Mouse (Mus musculus): Measurements from ENCODE around the gene Gm44805. TPM values are rescaled to one million over a fixed set of nuclear protein-coding genes. Genes with fewer than 3 reads are reported as not detected.

Gm44805 gene
- polyA plus RNA-seq, 1 experiment from 2014 or later: not detected

GRCm38 (mm10) chr7:19717346-19717745 lies 36.1 kb upstream of the Gm44805 start:
- Histone ChIP-seq H3K4me2 (replicated peaks; ENCODE audit: low read depth, low read length) (no peak overlapping the region), H3K36me3 (ENCODE audit: insufficient read depth, low read length) (0 out of 2 replicates have a peak, but pooled peaks cover 8% of the 10 kb centered on the region), H3K4me3 (ENCODE audit: low read depth, low read length) (no peak overlapping the region), H3K9me3 (ENCODE audit: low read length) (no peaks in the 10 kb centered on the region), H3K27ac (ENCODE audit: low read length) (no peak overlapping the region), H3K27me3 (replicated peaks; ENCODE audit: insufficient read depth, low read length) (no peaks in the 10 kb centered on the region), H3K4me1 (ENCODE audit: insufficient read depth, low read depth, low read length) (no peaks in the 10 kb centered on the region), H3K9ac (replicated peaks; ENCODE audit: low read depth) (no peak overlapping the region)
- TF ChIP-seq CTCF (IDR thresholded peaks at IDR 0.05): no peak
- TF ChIP-seq EP300 (IDR thresholded peaks at IDR 0.05): no peak
- ATAC-seq: no peak
- 79% methylated on average over 4 of the region's 4 CpGs for WGBS
- DNase-seq (ENCODE audit: low spot score): no peak

GRCm38 (mm10) chr7:19716822-19717221 lies 35.6 kb upstream of the Gm44805 start:
- no peak overlapping the region for H3K27ac ChIP-seq (ENCODE audit: low read length)
- no peaks in the 10 kb centered on the region for H3K4me1 ChIP-seq (ENCODE audit: insufficient read depth, low read depth, low read length)
- 0 out of 2 replicates have a peak, but pooled peaks cover 10% of the 10 kb centered on the region for H3K36me3 ChIP-seq (ENCODE audit: insufficient read depth, low read length)
- no peak overlapping the region for H3K4me3 ChIP-seq (ENCODE audit: low read depth, low read length)
- H3K27me3 ChIP-seq (replicated peaks; ENCODE audit: insufficient read depth, low read length): no peaks in the 10 kb centered on the region
- no peak for TF ChIP-seq EP300 (IDR thresholded peaks at IDR 0.05)
- TF ChIP-seq CTCF (IDR thresholded peaks at IDR 0.05): no peak
- DNase-seq (ENCODE audit: low spot score): no peak
- ATAC-seq: no peak
- no peak overlapping the region for H3K4me2 ChIP-seq (replicated peaks; ENCODE audit: low read depth, low read length)
- no peaks in the 10 kb centered on the region for H3K9me3 ChIP-seq (ENCODE audit: low read length)
- no peak overlapping the region for H3K9ac ChIP-seq (replicated peaks; ENCODE audit: low read depth)
- 61% methylated on average over 2 of the region's 2 CpGs for WGBS

- WGBS: 6% methylated on average over 17 of the region's 18 CpGs
- TF ChIP-seq EP300 (IDR thresholded peaks at IDR 0.05): peak; percentile 73; the same call in 1 of the 2 replicates
- TF ChIP-seq CTCF (IDR thresholded peaks at IDR 0.05): no peak
- Histone ChIP-seq H3K27ac (ENCODE audit: low read length) (peak overlapping the region; percentile 83), H3K4me1 (ENCODE audit: insufficient read depth, low read depth, low read length) (no peaks in the 10 kb centered on the region), H3K9ac (replicated peaks; ENCODE audit: low read depth) (no peak overlapping the region), H3K4me3 (ENCODE audit: low read depth, low read length) (peak overlapping the region; percentile 37), H3K36me3 (ENCODE audit: insufficient read depth, low read length) (0 out of 2 replicates have a peak, but pooled peaks cover 16% of the 10 kb centered on the region), H3K27me3 (replicated peaks; ENCODE audit: insufficient read depth, low read length) (no peaks in the 10 kb centered on the region), H3K4me2 (replicated peaks; ENCODE audit: low read depth, low read length) (peak overlapping the region; percentile 46), H3K9me3 (ENCODE audit: low read length) (no peaks in the 10 kb centered on the region)
- DNase-seq (ENCODE audit: low spot score) (no peak), ATAC-seq (peak; percentile 55)
These were observed 34.9 kb upstream of the Gm44805 start for GRCm38 (mm10) chr7:19716055-19716682.

DNA sequence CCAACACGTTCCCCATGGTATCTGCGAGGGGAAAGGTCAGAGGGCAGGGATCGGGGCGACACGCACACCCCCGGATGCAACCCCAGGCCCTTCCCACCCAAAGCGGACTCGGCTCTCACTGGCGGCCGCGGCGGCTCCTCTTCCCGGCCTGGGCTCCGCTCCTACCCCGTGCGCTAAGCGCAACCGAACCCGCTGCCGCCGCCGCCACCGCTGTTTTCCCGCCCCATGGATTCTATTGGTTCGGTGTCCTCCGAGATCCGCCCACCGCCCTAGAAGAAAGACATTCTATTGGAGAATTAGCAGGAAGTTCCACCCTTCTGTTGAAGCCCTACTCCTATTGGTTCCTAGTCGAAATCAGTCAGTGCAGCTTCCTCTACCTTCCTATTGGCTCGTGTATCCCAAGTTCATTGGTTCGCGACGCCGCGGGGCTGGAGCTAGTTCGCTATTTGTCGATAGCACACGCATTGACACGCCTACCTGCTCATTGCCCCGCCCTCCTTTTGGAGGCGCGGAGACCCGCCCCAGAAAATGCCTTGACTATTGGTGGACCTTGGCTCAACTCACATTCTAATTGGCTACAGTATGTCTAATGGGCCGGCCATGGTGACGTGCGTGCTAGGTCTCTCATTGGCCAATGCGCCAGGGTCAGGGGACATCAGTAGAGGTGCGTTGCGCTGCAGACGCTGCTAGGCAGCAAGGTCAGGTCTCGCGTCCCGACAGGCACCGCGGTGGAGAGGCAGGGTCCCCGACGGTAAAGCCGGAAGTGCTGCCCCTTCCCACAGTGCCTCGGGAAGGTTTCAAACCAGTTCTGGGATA lies 34.2 kb upstream of the Gm44805 start, which contains the start of gene Tomm40:
Gene Tomm40 (minus strand): TSS at position 200 of the 816 bp plus-strand sequence.
- TF ChIP-seq CTCF (IDR thresholded peaks at IDR 0.05) (no peak), EP300 (IDR thresholded peaks at IDR 0.05) (peak; percentile 50; the same call in 1 of the 2 replicates)
- Histone ChIP-seq H3K27me3 (replicated peaks; ENCODE audit: insufficient read depth, low read length) (no peaks in the 10 kb centered on the region), H3K9me3 (ENCODE audit: low read length) (no peaks in the 10 kb centered on the region), H3K4me3 (ENCODE audit: low read depth, low read length) (peak within 1 kb of the TSS; percentile 87), H3K9ac (replicated peaks; ENCODE audit: low read depth) (peak within 1 kb of the TSS; percentile 87), H3K4me1 (ENCODE audit: insufficient read depth, low read depth, low read length) (no peaks in the 10 kb centered on the region), H3K4me2 (replicated peaks; ENCODE audit: low read depth, low read length) (peak within 1 kb of the TSS; percentile 94), H3K27ac (ENCODE audit: low read length) (peak within 1 kb of the TSS; percentile 83), H3K36me3 (ENCODE audit: insufficient read depth, low read length) (peaks cover 10% of the 10 kb centered on the region; the same call in 1 of the 2 replicates)
- ATAC-seq (peak; percentile 98), DNase-seq (ENCODE audit: low spot score) (peak; percentile 100)
- WGBS: under 1% methylated on average over 53 of the region's 59 CpGs

GRCm38 (mm10) chr7:19714836-19715235 lies 33.6 kb upstream of the Gm44805 start:
- Histone ChIP-seq H3K4me3 (ENCODE audit: low read depth, low read length) (peak overlapping the region; percentile 87), H3K9ac (replicated peaks; ENCODE audit: low read depth) (peak overlapping the region; percentile 87), H3K36me3 (ENCODE audit: insufficient read depth, low read length) (peaks cover 9% of the 10 kb centered on the region; the same call in 1 of the 2 replicates), H3K27me3 (replicated peaks; ENCODE audit: insufficient read depth, low read length) (no peaks in the 10 kb centered on the region), H3K9me3 (ENCODE audit: low read length) (no peaks in the 10 kb centered on the region), H3K4me1 (ENCODE audit: insufficient read depth, low read depth, low read length) (no peaks in the 10 kb centered on the region), H3K4me2 (replicated peaks; ENCODE audit: low read depth, low read length) (peak overlapping the region; percentile 94), H3K27ac (ENCODE audit: low read length) (peak overlapping the region; percentile 74)
- under 1% methylated on average over 37 of the region's 39 CpGs for WGBS
- TF ChIP-seq EP300 (IDR thresholded peaks at IDR 0.05) (no peak), CTCF (IDR thresholded peaks at IDR 0.05) (no peak)
- no peak for DNase-seq (ENCODE audit: low spot score)
- ATAC-seq: no peak

DNA sequence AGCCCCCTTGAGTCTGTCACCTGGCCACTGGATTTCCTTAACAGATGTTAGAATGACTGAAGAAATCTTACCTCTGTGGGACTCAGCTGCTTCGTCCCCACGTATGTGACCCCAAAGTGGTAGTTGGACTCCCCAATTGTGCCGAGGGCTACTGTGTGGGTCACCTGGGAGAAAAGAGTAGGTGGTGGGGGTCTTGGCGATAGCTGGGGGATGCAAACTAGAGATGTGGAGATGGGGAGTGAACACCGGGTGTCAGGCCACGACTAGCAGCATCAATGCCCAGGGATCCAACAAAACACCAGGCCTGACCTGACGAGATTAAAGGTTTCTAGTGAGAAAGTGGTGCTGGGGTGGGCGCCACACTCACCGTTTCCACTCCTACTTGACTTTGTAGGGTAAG lies 32.4 kb upstream of the Gm44805 start:
- Histone ChIP-seq H3K36me3 (ENCODE audit: insufficient read depth, low read length) (peaks cover 22% of the 10 kb centered on the region), H3K27ac (ENCODE audit: low read length) (no peak overlapping the region), H3K4me3 (ENCODE audit: low read depth, low read length) (no peak overlapping the region), H3K4me2 (replicated peaks; ENCODE audit: low read depth, low read length) (no peak overlapping the region), H3K9me3 (ENCODE audit: low read length) (no peaks in the 10 kb centered on the region), H3K9ac (replicated peaks; ENCODE audit: low read depth) (no peak overlapping the region), H3K27me3 (replicated peaks; ENCODE audit: insufficient read depth, low read length) (no peaks in the 10 kb centered on the region), H3K4me1 (ENCODE audit: insufficient read depth, low read depth, low read length) (no peaks in the 10 kb centered on the region)
- ATAC-seq (no peak), DNase-seq (ENCODE audit: low spot score) (no peak)
- WGBS: 89% methylated on average over 9 of the region's 9 CpGs
- no peak for TF ChIP-seq CTCF (IDR thresholded peaks at IDR 0.05)
- TF ChIP-seq EP300 (IDR thresholded peaks at IDR 0.05): no peak
